Mouse (Mus musculus): ENCODE data around the gene Cbx1. TPM values are rescaled to one million over a fixed set of nuclear protein-coding genes. Genes with fewer than 3 reads are reported as not detected.
A peak's percentile ranks its signal among the peaks of the same experiment; 100 is the strongest.

Cbx1 gene
- polyA plus RNA-seq, 1 experiment: 51.4 TPM

- Histone ChIP-seq H3K27ac (ENCODE audit: insufficient read depth, low read depth, low read length) (no peak overlapping the region), H3K4me1 (ENCODE audit: control insufficient read depth, insufficient read depth, low read length) (no peaks in the 10 kb centered on the region), H3K4me3 (ENCODE audit: insufficient read depth, low read length) (no peak overlapping the region)
- no peak for TF ChIP-seq POLR2A (IDR thresholded peaks at IDR 0.05; ENCODE audit: borderline replicate concordance, low read depth, low read length)
- no peak for TF ChIP-seq CTCF (IDR thresholded peaks at IDR 0.05; ENCODE audit: low read depth, low read length)
These were observed 24.5 kb downstream of the Cbx1 start for GRCm38 (mm10) chr11:96813455-96813854.

GRCm38 (mm10) chr11:96813920-96814319 lies 25.0 kb downstream of the Cbx1 start:
- no peak for TF ChIP-seq CTCF (IDR thresholded peaks at IDR 0.05; ENCODE audit: low read depth, low read length)
- TF ChIP-seq POLR2A (IDR thresholded peaks at IDR 0.05; ENCODE audit: borderline replicate concordance, low read depth, low read length): no peak
- Histone ChIP-seq H3K4me3 (ENCODE audit: insufficient read depth, low read length) (no peak overlapping the region), H3K4me1 (ENCODE audit: control insufficient read depth, insufficient read depth, low read length) (no peaks in the 10 kb centered on the region), H3K27ac (ENCODE audit: insufficient read depth, low read depth, low read length) (no peak overlapping the region)

GRCm38 (mm10) chr11:96814443-96814842 lies 25.5 kb downstream of the Cbx1 start:
- Histone ChIP-seq H3K4me1 (ENCODE audit: control insufficient read depth, insufficient read depth, low read length) (no peaks in the 10 kb centered on the region), H3K27ac (ENCODE audit: insufficient read depth, low read depth, low read length) (no peak overlapping the region), H3K4me3 (ENCODE audit: insufficient read depth, low read length) (no peak overlapping the region)
- no peak for TF ChIP-seq CTCF (IDR thresholded peaks at IDR 0.05; ENCODE audit: low read depth, low read length)
- TF ChIP-seq POLR2A (IDR thresholded peaks at IDR 0.05; ENCODE audit: borderline replicate concordance, low read depth, low read length): no peak

DNA sequence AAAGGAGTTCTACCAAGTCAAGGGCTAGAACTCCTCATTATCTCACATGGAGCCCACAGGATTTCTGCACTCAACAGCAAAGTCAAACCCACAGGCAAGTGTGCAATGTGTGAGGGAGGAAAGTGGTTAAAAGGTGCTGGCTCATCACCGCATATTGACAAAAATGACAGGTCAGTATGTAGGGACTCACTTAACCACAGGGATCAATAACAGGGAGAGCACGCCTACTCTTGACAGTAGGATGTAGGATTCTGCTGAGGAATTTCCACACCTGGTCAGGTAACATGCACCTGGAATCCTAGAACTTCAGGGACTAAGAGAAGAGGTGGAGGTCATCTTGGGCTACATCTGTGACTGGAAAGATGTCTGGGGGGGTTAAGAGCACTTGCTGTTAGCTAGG lies 27.0 kb downstream of the Cbx1 start:
- H3K27ac ChIP-seq (ENCODE audit: insufficient read depth, low read depth, low read length): no peak overlapping the region
- H3K4me3 ChIP-seq (ENCODE audit: insufficient read depth, low read length): no peak overlapping the region
- peaks cover 14% of the 10 kb centered on the region for H3K4me1 ChIP-seq (ENCODE audit: control insufficient read depth, insufficient read depth, low read length)
- TF ChIP-seq POLR2A (IDR thresholded peaks at IDR 0.05; ENCODE audit: borderline replicate concordance, low read depth, low read length) (no peak), CTCF (IDR thresholded peaks at IDR 0.05; ENCODE audit: low read depth, low read length) (no peak)

- Histone ChIP-seq H3K4me1 (ENCODE audit: control insufficient read depth, insufficient read depth, low read length) (peaks cover 19% of the 10 kb centered on the region), H3K4me3 (ENCODE audit: insufficient read depth, low read length) (no peak overlapping the region), H3K27ac (ENCODE audit: insufficient read depth, low read depth, low read length) (no peak overlapping the region)
- no peak for TF ChIP-seq CTCF (IDR thresholded peaks at IDR 0.05; ENCODE audit: low read depth, low read length)
- TF ChIP-seq POLR2A (IDR thresholded peaks at IDR 0.05; ENCODE audit: borderline replicate concordance, low read depth, low read length): no peak
These were observed 27.6 kb downstream of the Cbx1 start for GRCm38 (mm10) chr11:96816494-96816893.

GRCm38 (mm10) chr11:96816979-96817378 lies 28.1 kb downstream of the Cbx1 start:
- peaks cover 24% of the 10 kb centered on the region for H3K4me1 ChIP-seq (ENCODE audit: control insufficient read depth, insufficient read depth, low read length)
- H3K4me3 ChIP-seq (ENCODE audit: insufficient read depth, low read length): no peak overlapping the region
- H3K27ac ChIP-seq (ENCODE audit: insufficient read depth, low read depth, low read length): no peak overlapping the region
- no peak for TF ChIP-seq POLR2A (IDR thresholded peaks at IDR 0.05; ENCODE audit: borderline replicate concordance, low read depth, low read length)

GRCm38 (mm10) chr11:96818128-96818710 lies 29.3 kb downstream of the Cbx1 start:
- Histone ChIP-seq H3K27ac (ENCODE audit: insufficient read depth, low read depth, low read length) (no peak overlapping the region), H3K4me1 (ENCODE audit: control insufficient read depth, insufficient read depth, low read length) (peaks cover 29% of the 10 kb centered on the region), H3K4me3 (ENCODE audit: insufficient read depth, low read length) (no peak overlapping the region)
- TF ChIP-seq CTCF (IDR thresholded peaks at IDR 0.05; ENCODE audit: low read depth, low read length): no peak
- TF ChIP-seq POLR2A (IDR thresholded peaks at IDR 0.05; ENCODE audit: borderline replicate concordance, low read depth, low read length): no peak

DNA sequence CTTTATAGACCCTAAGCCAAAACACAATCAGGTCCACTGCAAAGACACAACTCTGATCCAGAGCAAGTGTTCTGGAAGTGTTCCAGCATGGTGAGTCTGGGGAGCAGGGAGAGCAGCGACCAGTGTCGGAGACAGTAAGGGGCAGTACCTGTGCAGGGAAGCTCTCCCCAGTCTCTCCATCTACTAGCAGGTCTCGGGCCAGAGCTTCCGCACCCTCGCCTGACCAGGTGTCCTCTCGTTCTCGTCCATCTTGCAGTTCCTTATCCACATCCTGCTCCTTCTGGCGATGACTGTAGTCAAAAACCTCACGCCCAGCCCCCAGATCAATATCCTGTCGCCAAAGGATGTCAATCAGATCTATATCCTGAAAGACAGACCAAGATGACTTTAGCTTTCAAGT lies 33.0 kb downstream of the Cbx1 start:
- H3K4me3 ChIP-seq (ENCODE audit: insufficient read depth, low read length): peak overlapping the region; percentile 24

GRCm38 (mm10) chr11:96822675-96823470 lies 33.9 kb downstream of the Cbx1 start:
- TF ChIP-seq CTCF (IDR thresholded peaks at IDR 0.05; ENCODE audit: low read depth, low read length) (no peak), POLR2A (IDR thresholded peaks at IDR 0.05; ENCODE audit: borderline replicate concordance, low read depth, low read length) (no peak)
- H3K4me1 ChIP-seq (ENCODE audit: control insufficient read depth, insufficient read depth, low read length): peaks cover 53% of the 10 kb centered on the region
- H3K27ac ChIP-seq (ENCODE audit: insufficient read depth, low read depth, low read length): peak overlapping the region; percentile 69
- peak overlapping the region; percentile 67 for H3K4me3 ChIP-seq (ENCODE audit: insufficient read depth, low read length)

More for the DNA sequence above, 33.0 kb downstream of the Cbx1 start:
- H3K27ac ChIP-seq (ENCODE audit: insufficient read depth, low read depth, low read length): peak overlapping the region; percentile 34; the same call in 1 of the 2 replicates
- peaks cover 44% of the 10 kb centered on the region for H3K4me1 ChIP-seq (ENCODE audit: control insufficient read depth, insufficient read depth, low read length)
- TF ChIP-seq CTCF (IDR thresholded peaks at IDR 0.05; ENCODE audit: low read depth, low read length) (no peak), POLR2A (IDR thresholded peaks at IDR 0.05; ENCODE audit: borderline replicate concordance, low read depth, low read length) (no peak)

GRCm38 (mm10) chr11:96823471-96823837 lies 34.5 kb downstream of the Cbx1 start:
- peak overlapping the region; percentile 67 for H3K4me3 ChIP-seq (ENCODE audit: insufficient read depth, low read length)
- H3K4me1 ChIP-seq (ENCODE audit: control insufficient read depth, insufficient read depth, low read length): peaks cover 54% of the 10 kb centered on the region
- H3K27ac ChIP-seq (ENCODE audit: insufficient read depth, low read depth, low read length): peak overlapping the region; percentile 69
- TF ChIP-seq POLR2A (IDR thresholded peaks at IDR 0.05; ENCODE audit: borderline replicate concordance, low read depth, low read length) (no peak), CTCF (IDR thresholded peaks at IDR 0.05; ENCODE audit: low read depth, low read length) (no peak)

All from bone marrow macrophage, adult 2 months (primary cell).